Mouse (Mus musculus) 3T3-L1 (cell line): ENCODE results near the gene Heatr9.

ENCODE experiments used
- DNase-seq: peaks from one replicate; pipeline ENCODE4 v3.0.0-alpha.2; 2015; ENCODE audit warnings: low read depth, low spot score

Gene Heatr9

DNA sequence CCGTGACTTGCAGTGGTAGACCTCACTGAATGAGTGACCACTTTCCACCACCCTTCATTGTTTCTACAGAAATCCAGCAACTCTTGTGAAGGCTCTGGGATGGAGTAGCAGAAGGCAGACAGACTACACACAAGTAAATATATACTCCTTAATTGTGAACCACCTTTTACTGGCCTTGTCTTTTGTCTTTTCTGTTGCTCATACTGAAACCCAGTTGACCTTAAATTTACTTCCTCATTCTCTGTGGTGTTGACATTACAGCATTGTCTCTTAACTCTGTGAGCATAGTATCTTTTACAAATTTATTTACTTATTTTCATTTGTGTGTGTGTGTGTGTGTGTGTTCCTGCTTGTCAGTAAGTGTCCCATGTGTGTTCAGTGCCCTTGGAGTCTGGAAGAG lies 11.2 kb upstream of the Heatr9 start:
- no peak for DNase-seq

DNA sequence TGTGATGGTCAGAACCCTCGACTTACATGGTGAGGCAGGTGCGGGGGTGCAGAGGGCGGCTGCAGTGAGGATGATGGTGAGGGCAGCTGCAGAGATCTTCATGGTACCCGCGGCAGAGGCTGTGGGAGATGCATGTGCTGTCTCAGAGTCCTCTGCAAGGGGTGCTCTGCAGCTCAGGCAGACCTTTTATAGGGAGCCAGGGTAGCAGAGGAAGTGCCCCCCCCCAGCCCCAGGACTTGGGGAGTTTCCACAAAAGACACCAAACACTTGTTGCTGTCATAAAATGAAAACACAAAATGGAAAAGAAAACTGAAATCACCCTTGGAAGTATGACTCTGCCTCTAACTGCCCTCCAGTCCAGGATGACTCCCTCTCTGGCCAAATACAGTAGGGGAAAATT lies 8.4 kb upstream of the Heatr9 start, which contains the start of gene Ccl5:
Ccl5 (minus strand) TSS at position 159 of the 400 bp plus-strand sequence.
- no peak for DNase-seq

DNA sequence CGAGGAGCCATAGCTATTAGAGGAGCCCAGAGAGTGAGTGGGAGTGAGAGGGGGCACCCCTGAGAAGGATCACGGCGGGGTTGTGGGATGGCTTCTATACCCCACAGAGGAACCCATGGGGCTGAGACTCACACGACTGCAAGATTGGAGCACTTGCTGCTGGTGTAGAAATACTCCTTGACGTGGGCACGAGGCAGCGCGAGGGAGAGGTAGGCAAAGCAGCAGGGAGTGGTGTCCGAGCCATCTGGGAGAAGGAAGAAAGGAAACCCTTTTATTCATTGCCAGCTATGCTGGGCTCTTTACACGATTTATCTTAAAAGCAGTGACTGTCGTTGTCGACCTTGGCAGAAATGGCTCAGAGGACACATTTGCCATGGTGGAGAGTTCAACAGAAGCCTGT lies 7.0 kb upstream of the Heatr9 start:
- DNase-seq = no peak

DNA sequence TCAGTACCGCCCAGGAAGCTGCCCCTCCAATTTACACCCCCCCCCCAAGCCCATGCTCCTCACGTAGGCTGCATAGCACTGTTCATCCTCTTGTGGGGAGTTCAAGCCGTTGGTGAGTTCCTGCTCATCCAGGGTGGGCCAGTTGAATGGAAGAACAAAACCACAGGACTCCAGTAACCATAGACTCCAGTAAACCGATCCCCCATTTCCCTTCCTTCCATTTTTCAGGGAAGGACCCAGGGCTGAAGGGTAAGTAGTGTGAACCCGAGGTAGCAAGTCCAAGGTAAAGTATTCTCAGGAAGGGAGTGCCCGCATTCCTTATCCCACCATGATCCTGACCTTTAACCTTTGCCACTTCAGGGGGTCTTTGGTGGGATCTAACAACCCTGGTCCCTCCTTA lies 3.6 kb downstream of the Heatr9 start:
- no peak for DNase-seq

DNA sequence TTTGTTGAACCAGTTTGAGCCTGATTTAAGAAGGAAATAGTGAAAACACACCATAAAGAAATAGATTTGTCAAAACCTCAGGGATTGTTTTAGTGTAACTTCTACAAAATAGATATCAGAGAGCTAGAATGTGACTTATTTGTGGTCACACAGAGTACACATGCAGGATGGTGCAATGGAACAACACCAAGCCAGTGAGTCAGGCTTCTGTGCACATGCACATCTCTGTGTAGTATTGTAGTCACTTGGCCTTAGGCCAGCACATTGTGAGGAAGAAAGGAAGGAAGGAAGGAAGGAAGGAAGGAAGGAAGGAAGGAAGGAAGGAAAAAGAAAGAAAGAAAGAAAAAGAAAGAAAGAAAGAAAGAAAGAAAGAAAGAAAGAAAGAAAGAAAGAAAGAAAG lies 4.8 kb downstream of the Heatr9 start:
- DNase-seq = peak; percentile 76

DNA sequence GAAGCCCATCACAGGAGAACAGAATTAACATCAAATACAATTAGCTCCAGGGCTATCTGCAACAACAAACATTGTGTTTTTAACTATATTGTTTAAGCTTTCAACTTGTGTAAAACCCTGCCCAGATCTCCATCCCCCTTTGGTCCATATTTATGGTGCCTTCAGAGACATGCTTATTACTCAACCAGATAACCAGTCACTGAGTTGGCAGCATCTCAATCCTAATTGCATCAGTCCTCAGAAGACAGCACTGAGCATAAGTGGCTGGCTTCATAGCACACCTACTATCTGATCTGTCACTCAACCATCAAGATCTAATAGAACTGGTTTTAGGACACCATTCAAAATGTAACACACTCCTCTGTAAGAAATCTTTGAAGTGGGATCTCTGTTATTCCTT lies 12.5 kb downstream of the Heatr9 start:
- DNase-seq = peak; percentile 61

DNA sequence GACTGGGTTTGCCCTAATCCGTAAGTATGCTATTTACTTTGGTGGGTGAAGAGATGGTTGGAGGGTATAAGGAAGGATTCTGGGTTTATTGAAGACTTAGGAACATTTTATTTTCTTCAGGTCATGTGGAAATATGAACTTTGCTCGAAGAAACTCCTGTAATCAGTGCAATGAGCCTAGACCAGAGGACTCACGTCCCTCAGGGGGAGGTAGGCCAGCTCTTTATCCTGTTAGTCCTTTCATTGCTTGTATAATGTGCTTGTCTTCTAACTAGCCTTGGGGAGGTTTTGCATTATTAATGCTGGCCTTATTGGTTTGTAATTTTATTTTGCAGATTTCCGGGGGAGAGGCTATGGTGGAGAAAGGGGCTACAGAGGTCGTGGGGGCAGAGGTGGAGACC lies 17.7 kb downstream of the Heatr9 start:
- no peak for DNase-seq

DNA sequence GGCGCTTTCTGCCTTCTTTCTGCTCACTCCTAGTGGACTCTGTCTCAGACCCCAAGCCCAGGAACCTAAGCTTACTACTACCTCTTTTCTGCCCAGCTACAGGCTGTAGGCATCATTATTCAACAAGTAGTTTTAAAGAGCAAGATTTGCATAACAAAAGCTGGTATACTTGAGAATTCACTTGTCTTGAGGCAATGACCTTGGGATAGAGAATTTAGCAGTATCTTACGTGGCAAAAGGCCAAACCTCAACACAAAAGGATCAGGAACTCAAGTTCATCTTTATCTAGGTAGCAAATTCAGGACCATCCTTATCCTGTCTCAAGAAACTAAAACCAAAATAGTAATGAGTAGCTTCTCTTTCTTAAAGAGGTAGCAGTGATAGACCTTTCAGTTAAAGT lies 26.4 kb downstream of the Heatr9 start:
- DNase-seq = no peak

DNA sequence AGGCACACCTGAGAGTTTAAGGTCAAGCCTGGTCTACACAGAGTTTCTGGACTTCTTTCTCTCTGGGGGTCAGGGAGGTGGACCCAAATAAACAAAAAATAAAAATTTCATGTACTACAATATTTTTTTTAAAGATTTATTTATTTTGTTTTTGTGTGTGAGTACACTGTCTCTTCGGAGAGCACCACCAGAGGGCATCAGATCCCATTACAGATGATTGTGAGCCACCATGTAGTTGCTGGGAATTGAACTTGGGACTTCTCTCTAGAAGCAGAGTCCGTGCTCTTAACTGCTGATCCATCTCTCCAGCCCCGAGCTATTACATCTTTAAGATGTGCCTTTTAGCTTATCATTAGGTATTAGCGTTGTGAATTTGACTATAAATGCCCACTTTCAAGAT lies 30.5 kb downstream of the Heatr9 start:
- peak; percentile 67 for DNase-seq

DNA sequence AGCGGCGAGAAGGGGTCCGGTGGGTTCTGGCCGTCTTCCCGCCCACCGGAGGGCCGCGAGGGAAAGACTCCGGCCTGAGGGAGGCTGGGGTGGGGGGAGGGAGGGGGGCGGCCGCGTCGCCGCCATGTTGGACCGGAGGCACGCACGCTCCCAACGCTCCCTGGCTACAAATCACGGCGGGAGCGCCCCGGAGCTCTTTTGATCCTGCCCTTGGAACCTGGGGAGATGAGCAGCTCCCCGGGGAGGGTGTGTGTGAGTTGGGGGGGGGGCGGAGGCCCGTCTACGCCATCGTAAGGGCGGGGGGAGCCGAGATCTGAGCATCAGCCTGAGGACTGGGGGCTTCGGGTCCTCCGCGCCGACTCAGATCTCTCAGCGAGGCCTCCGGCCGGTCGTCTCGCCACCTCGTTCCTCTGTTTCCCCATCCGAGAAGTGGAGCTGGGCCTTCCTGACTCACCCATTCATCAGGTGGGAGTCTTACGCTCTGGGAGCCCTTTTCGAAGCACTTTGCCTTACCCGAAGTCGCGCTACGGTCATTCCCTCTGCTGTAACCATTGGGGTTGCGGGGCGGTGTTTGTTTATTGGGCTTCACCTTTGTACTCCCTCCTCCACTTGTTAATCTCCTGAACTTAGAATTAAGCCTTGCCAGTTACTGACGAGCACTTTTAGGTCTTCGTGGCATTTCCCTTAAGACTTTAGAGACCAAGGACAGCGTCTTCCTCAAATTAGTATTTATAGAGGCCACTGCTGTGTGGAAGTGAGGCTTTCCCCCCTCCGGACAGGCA lies 48.5 kb downstream of the Heatr9 start:
- peak; percentile 39 for DNase-seq

DNA sequence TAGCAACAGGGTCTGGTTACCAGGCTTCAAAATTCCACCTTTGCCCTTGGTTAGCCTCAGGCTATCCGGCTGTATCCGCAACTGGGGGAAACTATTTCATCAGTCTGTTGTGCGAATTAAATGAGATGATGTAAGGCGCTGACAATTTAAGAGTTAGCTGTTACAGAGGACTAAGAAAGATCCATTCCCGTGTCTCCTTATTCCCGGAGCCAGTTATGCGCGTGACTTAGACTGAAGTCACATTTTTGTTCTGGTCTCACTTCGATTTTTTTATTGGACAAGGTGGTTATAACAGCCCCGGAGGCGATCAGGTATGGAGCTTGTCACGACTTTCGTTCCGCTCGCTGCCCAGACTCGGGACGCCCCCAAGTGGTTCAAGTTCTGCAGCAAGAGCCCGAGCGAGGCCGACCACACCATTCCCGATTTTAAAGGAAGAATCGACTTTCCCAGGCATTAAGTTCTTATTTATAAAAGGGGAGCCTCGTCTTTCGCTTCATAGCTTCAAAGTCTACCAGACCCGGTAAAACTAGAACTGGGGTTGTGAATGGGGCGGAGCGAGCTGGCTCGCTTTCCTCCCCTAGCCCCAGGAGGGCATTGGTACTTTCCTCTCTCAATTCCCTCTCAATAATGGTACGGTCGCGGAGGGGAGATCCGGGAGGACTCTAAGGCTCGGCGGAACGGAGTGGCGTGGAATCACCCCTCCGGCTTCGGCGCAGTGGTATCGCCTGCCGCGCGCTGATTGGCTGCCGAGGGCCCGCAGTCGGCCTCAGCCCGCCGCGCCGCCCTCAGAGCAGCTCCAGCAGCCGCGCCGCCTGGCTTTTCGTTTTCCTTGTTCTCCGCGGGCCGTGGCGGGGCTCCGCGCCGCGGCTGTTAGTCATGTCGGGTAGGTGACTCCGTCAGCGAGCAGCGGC lies 49.4 kb downstream of the Heatr9 start, which contains the start of gene Taf15:
Taf15 (plus strand) TSS at position 763 of the 911 bp plus-strand sequence.
- DNase-seq = peak; percentile 98

DNA sequence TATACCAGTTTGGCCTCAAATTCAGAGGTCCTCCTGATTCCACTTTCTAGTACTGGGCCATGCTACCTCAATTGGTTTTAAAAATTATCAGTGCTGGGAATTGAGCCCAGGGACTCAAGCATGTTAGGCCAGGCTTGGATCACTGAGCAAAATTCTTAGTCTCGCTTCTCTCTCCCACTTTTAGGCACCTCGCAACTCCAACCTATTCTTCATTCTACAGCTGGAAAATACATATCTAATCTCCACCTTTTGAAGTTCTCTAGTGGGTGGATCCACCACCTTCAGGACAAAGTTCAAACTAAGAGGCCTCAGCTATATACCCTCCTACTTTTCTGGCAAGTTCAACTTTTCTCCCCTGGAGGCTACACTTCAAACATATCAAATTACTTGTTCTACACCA lies 50.2 kb downstream of the Heatr9 start:
- DNase-seq = no peak

DNA sequence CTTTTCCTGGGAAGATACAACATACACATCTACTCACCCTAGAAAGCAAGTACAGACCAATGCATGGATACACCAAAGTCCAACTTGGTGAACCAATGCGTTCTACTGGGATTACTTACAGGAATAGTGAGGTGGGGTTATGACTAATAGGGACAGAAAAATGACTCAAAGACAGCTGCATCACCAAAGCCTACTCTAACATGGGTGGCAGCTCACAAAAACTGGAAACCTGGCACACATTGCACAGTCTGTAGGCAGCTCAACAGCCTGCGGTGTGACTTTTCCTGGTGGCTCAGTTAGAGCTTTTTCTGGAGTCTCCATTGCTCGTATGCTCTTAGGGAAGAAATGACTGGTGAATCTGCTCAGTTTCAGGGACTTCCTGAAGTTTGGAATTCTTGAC lies 53.2 kb downstream of the Heatr9 start:
- peak; percentile 51 for DNase-seq

DNA sequence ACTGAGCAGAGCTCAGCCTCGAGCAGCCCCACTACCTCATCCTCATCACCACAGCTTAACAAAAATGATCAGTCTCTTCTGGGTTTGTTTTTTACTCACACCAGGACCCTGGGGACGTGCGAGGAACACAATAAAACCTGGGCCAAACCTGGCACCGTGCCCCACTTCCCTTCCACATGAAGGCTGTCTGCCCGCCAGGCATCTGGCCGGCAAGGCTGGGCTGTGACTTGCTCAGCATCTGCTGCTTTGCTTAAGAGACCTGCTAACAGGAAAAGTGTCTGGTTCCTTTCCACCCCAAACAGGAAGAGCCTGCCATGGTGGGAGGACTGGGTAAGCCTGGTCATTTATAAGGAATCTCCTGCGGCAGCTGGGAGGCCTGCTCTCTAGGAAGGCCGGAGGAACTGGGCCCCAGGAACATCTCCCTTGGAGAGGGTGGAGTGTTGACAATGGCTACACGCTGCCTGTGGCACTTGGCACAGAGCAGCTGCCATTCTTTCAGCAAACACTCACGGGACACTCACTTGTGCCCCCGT lies 54.8 kb downstream of the Heatr9 start:
- DNase-seq = peak; percentile 55

DNA sequence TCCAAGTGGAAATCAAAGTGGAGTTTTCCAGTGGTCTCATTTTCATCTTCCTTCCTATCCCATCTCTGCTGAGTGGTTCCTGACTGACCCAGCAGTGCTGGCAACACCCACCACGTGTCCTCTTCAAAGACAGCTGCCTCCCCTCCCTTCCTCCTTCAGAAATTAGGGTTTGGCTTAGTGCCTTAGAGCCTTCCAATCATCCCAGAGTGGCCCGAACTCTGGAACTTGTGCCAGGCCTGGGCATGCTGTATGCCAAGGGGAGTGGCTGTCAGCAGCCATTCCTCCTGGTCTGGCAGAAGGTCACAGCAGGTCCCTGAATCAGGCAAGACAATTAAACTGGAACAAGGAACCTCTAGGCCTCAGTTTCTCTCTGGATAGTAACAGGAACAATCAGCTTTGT lies 56.0 kb downstream of the Heatr9 start:
- peak; percentile 55 for DNase-seq

DNA sequence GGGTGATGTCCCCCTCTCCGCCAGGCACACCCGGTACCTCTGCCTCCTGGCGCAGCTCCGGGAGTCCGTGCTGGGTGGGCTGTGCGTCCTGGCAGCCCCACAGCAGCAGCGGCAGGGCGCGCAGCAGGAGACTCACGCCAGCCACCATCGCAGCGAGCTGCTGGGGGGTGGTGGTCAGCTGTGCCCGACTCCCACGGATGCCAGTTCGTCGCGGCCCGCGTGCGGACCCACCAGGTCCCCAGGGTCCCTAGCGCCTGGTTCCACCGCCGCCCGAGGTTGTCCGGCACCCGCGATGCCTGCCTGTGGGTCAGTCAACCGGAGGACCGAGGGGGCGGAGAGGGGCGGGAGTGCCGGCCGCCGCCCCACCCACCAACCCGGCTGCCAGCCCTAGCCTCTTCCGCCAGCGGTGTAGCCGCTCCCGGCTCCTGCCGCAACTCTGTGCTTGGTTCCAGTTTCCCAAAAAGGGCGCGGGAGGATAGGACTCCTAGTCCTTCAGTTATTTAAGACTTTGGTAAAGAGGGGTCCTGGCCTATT lies 59.2 kb downstream of the Heatr9 start, which contains the start of gene Mmp28:
Mmp28 (minus strand) TSS at position 361 of the 534 bp plus-strand sequence.
- peak; percentile 59 for DNase-seq
